Mouse (Mus musculus) lung, adult 2 months (tissue): ENCODE data around the gene Zbtb37. TPM values are rescaled to one million over a fixed set of nuclear protein-coding genes. Genes with fewer than 3 reads are reported as not detected.

Experiments
- DNase-seq: peaks from one replicate; pipeline ENCODE4 v3.0.0; 2022
- H3K4me1 ChIP-seq: fragments of 200-500 bp; 2 replicates; pipeline ENCODE4 v1.6.1; 2011; ENCODE audit warnings: low read length; ENCODE audit not compliant: control insufficient read depth, insufficient read depth
- H3K4me3 ChIP-seq: fragments of 200-500 bp; replicated peaks from 2 replicates; pipeline ENCODE3; 2011; ENCODE audit warnings: low read depth, mild to moderate bottlenecking, control low read depth, low read length; ENCODE audit errors: extremely low read depth
- CTCF ChIP-seq: fragments of 200-500 bp; IDR thresholded peaks from 2 replicates; pipeline ENCODE4 v1.5.1; 2011; ENCODE audit warnings: mild to moderate bottlenecking, low read length, control low read depth; ENCODE audit not compliant: insufficient read depth
- POLR2A ChIP-seq: fragments of 200-500 bp; IDR thresholded peaks from 2 replicates; pipeline ENCODE4 v1.6.1; 2011; ENCODE audit warnings: low read depth, mild to moderate bottlenecking, control low read depth, low read length, borderline replicate concordance; ENCODE audit errors: extremely low read depth
- WGBS: fragments of 180-500 bp; shearing (Covaris S2); methylation state at CpG from one replicate; pipeline ENCODE4 v1.1.7; 2018; 5-methylcytosine and 5-hydroxymethylcytosine counted together
- polyA plus RNA-seq: library from polyadenylated mRNA; depleted of rRNA; stranded (reverse); fragments of >200 nt; gene quantifications from 2 replicates; pipeline ENCODE4 v1.2.3, GENCODE M21; 2012; rRNA removed

Gene Zbtb37
- 1.4 and 3.4 TPM in 2 replicates for polyA plus RNA-seq

- H3K4me3 ChIP-seq = peak within 1 kb of the TSS; percentile 96
- peaks cover 13% of the 10 kb centered on the region for H3K4me1 ChIP-seq
- WGBS = under 1% methylated on average over 75 of the region's 76 CpGs
- DNase-seq = peak; percentile 97
- TF ChIP-seq CTCF (no peak), POLR2A (peak; percentile 100)
Observed at GRCm38 (mm10) chr1:161034435-161035280, at the start of gene Zbtb37. Gene Zbtb37, minus strand, starts transcription at chr1:161034849.

GRCm38 (mm10) chr1:161077243-161077642 is 42.6 kb upstream of the Zbtb37 start:
- DNase-seq = no peak
- TF ChIP-seq POLR2A (no peak), CTCF (no peak)
- H3K4me3 ChIP-seq = no peak overlapping the region
- no peaks in the 10 kb centered on the region for H3K4me1 ChIP-seq
- WGBS = 87% methylated on average over 3 of the region's 3 CpGs

GRCm38 (mm10) chr1:161076238-161076637 is 41.6 kb upstream of the Zbtb37 start:
- TF ChIP-seq POLR2A (no peak), CTCF (no peak)
- WGBS = 73% methylated on average over 6 of the region's 6 CpGs
- H3K4me1 ChIP-seq = no peaks in the 10 kb centered on the region
- H3K4me3 ChIP-seq = no peak overlapping the region
- DNase-seq = no peak

GRCm38 (mm10) chr1:161071272-161071620 is 36.6 kb upstream of the Zbtb37 start:
- under 1% methylated on average over 12 of the region's 12 CpGs for WGBS
- DNase-seq = no peak
- Histone ChIP-seq H3K4me3 (peak overlapping the region; percentile 81), H3K4me1 (0 out of 2 replicates have a peak, but pooled peaks cover 3% of the 10 kb centered on the region)
- TF ChIP-seq CTCF (no peak), POLR2A (no peak)

- Histone ChIP-seq H3K4me3 (peak within 1 kb of the TSS; percentile 89), H3K4me1 (0 out of 2 replicates have a peak, but pooled peaks cover 3% of the 10 kb centered on the region)
- DNase-seq = peak; percentile 96
- under 1% methylated on average over 57 of the region's 57 CpGs for WGBS
- peak; percentile 55; the same call in 1 of the 2 replicates for TF ChIP-seq POLR2A
- no peak for TF ChIP-seq CTCF
Observed at GRCm38 (mm10) chr1:161070352-161071271, 36.0 kb upstream of the Zbtb37 start, which contains the start of the genes Dars2 and Cenpl. Gene Dars2, minus strand, starts transcription at chr1:161070658. Gene Cenpl, plus strand, starts transcription at chr1:161070713.

GRCm38 (mm10) chr1:161063351-161063750 is 28.7 kb upstream of the Zbtb37 start:
- no peak overlapping the region for H3K4me3 ChIP-seq
- no peaks in the 10 kb centered on the region for H3K4me1 ChIP-seq
- 76% methylated on average over 1 of the region's 1 CpGs for WGBS
- DNase-seq = no peak
- TF ChIP-seq POLR2A = no peak
- TF ChIP-seq CTCF = no peak

- TF ChIP-seq POLR2A (no peak), CTCF (no peak)
- Histone ChIP-seq H3K4me1 (no peaks in the 10 kb centered on the region), H3K4me3 (no peak overlapping the region)
- WGBS = 94% methylated on average over 1 of the region's 1 CpGs
- DNase-seq = no peak
Observed at GRCm38 (mm10) chr1:161057164-161057563, 22.5 kb upstream of the Zbtb37 start.

GRCm38 (mm10) chr1:161046972-161047371 is 12.3 kb upstream of the Zbtb37 start:
- Histone ChIP-seq H3K4me3 (no peak overlapping the region), H3K4me1 (no peaks in the 10 kb centered on the region)
- no peak for DNase-seq
- TF ChIP-seq CTCF (no peak), POLR2A (no peak)
- WGBS = 59% methylated on average over 3 of the region's 3 CpGs

GRCm38 (mm10) chr1:161041261-161042020 is 6.8 kb upstream of the Zbtb37 start:
- DNase-seq = no peak
- Histone ChIP-seq H3K4me3 (no peak overlapping the region), H3K4me1 (peaks cover 4% of the 10 kb centered on the region)
- TF ChIP-seq CTCF (no peak), POLR2A (no peak)
- WGBS = 89% methylated on average over 7 of the region's 7 CpGs
